Mouse (Mus musculus): Measurements from ENCODE around the gene Cog3. TPM values are rescaled to one million over a fixed set of nuclear protein-coding genes. Genes with fewer than 3 reads are reported as not detected.
A peak's percentile ranks its signal among the peaks of the same experiment; 100 is the strongest.

Cog3 gene
- polyA plus RNA-seq (2014; fragmentation: Nextera tagmentation; extraction: Ambion mirVana) = 23.1 and 23.8 TPM in 2 replicates

DNA sequence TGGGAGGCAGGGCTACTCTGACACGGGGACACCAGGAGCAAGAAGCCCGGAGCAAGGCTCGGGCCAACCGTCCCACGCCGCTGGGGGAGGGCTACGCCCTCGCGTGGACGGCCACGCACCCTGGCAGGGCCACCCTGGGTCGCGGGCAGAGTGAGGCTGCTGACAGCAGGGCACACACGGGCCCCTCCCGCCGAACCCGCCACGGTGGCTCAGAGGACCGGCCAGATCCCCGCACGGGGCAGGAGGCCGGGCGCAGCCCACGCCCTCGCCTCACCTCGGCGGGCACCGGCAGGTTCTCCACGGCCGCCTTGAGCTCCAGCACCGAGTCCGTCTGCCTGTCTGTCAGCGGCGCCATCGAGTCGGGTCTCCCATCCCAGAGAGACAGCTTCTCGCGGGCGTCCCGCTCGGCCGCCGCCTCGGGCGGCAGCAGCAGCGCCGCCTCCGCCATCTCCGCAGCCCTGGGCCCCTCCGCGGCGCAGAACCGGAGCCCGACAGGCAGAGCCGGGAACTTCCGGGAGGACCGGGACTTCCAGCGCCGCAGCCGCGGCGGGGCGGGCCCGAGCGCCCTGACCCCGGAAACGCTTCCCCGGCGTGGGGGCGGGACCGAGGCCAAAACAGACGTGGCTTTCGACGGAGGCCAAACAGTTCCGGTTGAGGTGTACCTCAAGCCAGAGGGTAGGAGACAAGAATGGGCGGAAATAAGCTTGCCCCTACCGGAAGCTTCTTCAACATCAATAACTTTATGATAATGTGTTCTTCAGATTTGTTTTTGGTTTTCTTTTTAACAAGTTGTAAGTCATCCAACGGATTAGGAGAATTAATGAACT is at the start of gene Cog3:
Cog3 (minus strand) TSS at position 527 of the 827 bp plus-strand sequence.
- H3K27me3 ChIP-seq (ENCODE audit: control insufficient read depth, insufficient read depth, low read length) = no peaks in the 10 kb centered on the region
- H3K9me3 ChIP-seq (ENCODE audit: control insufficient read depth, low read length) = no peaks in the 10 kb centered on the region
- H3K4me1 ChIP-seq (replicated peaks; ENCODE audit: control insufficient read depth, insufficient read depth, low read length) = peaks cover 25% of the 10 kb centered on the region
- DNase-seq (ENCODE audit: low spot score) (peak; percentile 94), ATAC-seq (ENCODE audit: low FRiP score) (peak; percentile 97)
- peak within 1 kb of the TSS; percentile 81 for H3K27ac ChIP-seq
- H3K9ac ChIP-seq = peak within 1 kb of the TSS; percentile 95
- under 1% methylated on average over 70 of the region's 78 CpGs for WGBS
- peak within 1 kb of the TSS; percentile 90 for H3K4me2 ChIP-seq (replicated peaks)
- no peaks in the 10 kb centered on the region for H3K36me3 ChIP-seq (replicated peaks; ENCODE audit: control insufficient read depth, insufficient read depth)
- peak within 1 kb of the TSS; percentile 97 for H3K4me3 ChIP-seq (replicated peaks; ENCODE audit: low read length)

DNA sequence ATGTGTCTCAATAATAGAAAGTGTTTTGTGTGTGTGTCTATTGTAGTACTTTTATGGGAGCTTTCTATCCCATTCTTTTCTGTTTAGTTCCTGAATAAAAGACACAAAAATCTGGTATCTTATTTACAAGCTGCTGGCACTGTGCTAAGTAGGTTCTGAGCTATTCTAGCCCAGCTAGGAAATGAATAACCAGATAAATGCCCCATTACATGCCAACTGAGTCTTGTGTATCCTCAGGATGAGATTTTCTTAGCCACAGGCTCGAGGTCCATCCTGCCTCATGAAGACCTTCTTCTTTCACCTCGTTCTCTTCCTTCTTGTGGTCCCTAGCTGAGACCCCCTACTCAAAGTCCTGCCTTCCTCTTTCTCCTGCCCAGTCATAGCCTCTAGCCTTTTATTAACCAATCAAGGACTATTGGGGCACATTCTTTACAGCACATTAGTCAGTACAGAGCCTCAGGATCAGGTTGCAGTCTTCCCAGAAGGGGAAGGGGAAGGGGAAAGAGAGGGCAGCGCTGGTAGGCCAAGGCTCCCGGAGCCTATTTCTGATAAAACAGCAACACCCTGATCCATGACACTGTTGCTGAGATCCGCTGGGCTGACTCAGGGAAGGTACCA is 43.6 kb upstream of the Cog3 start:
- ATAC-seq (ENCODE audit: low FRiP score) = no peak
- no peak overlapping the region for H3K4me3 ChIP-seq (replicated peaks; ENCODE audit: low read length)
- no peak overlapping the region for H3K27ac ChIP-seq
- H3K36me3 ChIP-seq (replicated peaks; ENCODE audit: control insufficient read depth, insufficient read depth) = no peaks in the 10 kb centered on the region
- 60% methylated on average over 5 of the region's 5 CpGs for WGBS
- H3K27me3 ChIP-seq (ENCODE audit: control insufficient read depth, insufficient read depth, low read length) = no peaks in the 10 kb centered on the region
- H3K4me1 ChIP-seq (replicated peaks; ENCODE audit: control insufficient read depth, insufficient read depth, low read length) = no peaks in the 10 kb centered on the region
- no peak for DNase-seq (ENCODE audit: low spot score)
- no peak overlapping the region for H3K4me2 ChIP-seq (replicated peaks)
- no peak overlapping the region for H3K9ac ChIP-seq
- no peaks in the 10 kb centered on the region for H3K9me3 ChIP-seq (ENCODE audit: control insufficient read depth, low read length)

DNA sequence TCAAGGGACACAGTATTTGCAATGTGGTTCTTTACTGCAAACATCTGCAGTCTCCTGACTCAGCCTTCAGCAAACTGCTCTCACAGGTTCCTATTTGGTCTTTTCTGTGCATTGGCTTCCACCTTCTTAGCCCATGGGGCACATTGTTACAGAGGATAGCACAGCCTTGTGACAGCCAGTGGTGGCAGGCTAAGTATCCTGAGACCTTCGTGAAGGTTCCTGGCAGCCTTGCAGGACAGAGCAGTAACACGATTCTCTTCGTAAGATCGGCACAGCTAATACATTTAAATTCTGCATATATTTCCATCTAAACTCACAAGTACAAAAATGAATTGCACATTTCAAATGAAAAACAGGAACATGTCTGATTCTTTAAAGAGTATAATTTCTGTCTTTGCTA is 41.6 kb upstream of the Cog3 start:
- H3K27ac ChIP-seq = no peak overlapping the region
- H3K9me3 ChIP-seq (ENCODE audit: control insufficient read depth, low read length) = no peaks in the 10 kb centered on the region
- no peaks in the 10 kb centered on the region for H3K27me3 ChIP-seq (ENCODE audit: control insufficient read depth, insufficient read depth, low read length)
- no peak overlapping the region for H3K4me3 ChIP-seq (replicated peaks; ENCODE audit: low read length)
- ATAC-seq (ENCODE audit: low FRiP score) (no peak), DNase-seq (ENCODE audit: low spot score) (no peak)
- 89% methylated on average over 4 of the region's 4 CpGs for WGBS
- no peak overlapping the region for H3K4me2 ChIP-seq (replicated peaks)
- H3K36me3 ChIP-seq (replicated peaks; ENCODE audit: control insufficient read depth, insufficient read depth) = no peaks in the 10 kb centered on the region
- H3K4me1 ChIP-seq (replicated peaks; ENCODE audit: control insufficient read depth, insufficient read depth, low read length) = no peaks in the 10 kb centered on the region
- H3K9ac ChIP-seq = no peak overlapping the region

- DNase-seq (ENCODE audit: low spot score) (no peak), ATAC-seq (ENCODE audit: low FRiP score) (no peak)
- H3K36me3 ChIP-seq (replicated peaks; ENCODE audit: control insufficient read depth, insufficient read depth) = no peaks in the 10 kb centered on the region
- no peaks in the 10 kb centered on the region for H3K4me1 ChIP-seq (replicated peaks; ENCODE audit: control insufficient read depth, insufficient read depth, low read length)
- no peaks in the 10 kb centered on the region for H3K9me3 ChIP-seq (ENCODE audit: control insufficient read depth, low read length)
- no peaks in the 10 kb centered on the region for H3K27me3 ChIP-seq (ENCODE audit: control insufficient read depth, insufficient read depth, low read length)
- H3K27ac ChIP-seq = no peak overlapping the region
- 82% methylated on average over 5 of the region's 5 CpGs for WGBS
- H3K9ac ChIP-seq = no peak overlapping the region
- H3K4me3 ChIP-seq (replicated peaks; ENCODE audit: low read length) = no peak overlapping the region
- H3K4me2 ChIP-seq (replicated peaks) = no peak overlapping the region
Measured at GRCm38 (mm10) chr14:75794726-75795125, 40.4 kb upstream of the Cog3 start.

DNA sequence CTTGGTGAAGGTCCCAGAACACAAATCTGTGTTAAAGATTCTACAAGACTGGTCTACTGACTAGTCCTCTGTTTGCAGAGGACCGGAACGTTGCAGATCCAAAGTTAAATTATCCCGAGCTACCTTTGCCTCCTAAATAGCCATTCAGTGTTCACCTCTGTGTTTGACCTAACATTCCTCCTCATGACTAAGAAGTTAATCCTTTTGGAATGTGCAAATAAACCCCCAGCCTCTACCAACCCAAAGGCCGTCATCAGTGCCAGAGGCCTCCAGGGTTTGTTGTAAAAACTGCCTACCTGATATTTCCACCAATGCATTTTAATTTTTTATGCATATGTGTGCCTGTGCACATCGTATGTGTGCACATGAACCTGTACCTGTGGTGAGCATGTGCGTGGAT is 40.0 kb upstream of the Cog3 start:
- Histone ChIP-seq H3K9me3 (ENCODE audit: control insufficient read depth, low read length) (no peaks in the 10 kb centered on the region), H3K9ac (no peak overlapping the region), H3K4me1 (replicated peaks; ENCODE audit: control insufficient read depth, insufficient read depth, low read length) (no peaks in the 10 kb centered on the region), H3K27me3 (ENCODE audit: control insufficient read depth, insufficient read depth, low read length) (no peaks in the 10 kb centered on the region), H3K36me3 (replicated peaks; ENCODE audit: control insufficient read depth, insufficient read depth) (no peaks in the 10 kb centered on the region), H3K4me2 (replicated peaks) (no peak overlapping the region), H3K4me3 (replicated peaks; ENCODE audit: low read length) (no peak overlapping the region), H3K27ac (no peak overlapping the region)
- ATAC-seq (ENCODE audit: low FRiP score) = no peak
- no peak for DNase-seq (ENCODE audit: low spot score)
- WGBS = 90% methylated on average over 6 of the region's 6 CpGs

DNA sequence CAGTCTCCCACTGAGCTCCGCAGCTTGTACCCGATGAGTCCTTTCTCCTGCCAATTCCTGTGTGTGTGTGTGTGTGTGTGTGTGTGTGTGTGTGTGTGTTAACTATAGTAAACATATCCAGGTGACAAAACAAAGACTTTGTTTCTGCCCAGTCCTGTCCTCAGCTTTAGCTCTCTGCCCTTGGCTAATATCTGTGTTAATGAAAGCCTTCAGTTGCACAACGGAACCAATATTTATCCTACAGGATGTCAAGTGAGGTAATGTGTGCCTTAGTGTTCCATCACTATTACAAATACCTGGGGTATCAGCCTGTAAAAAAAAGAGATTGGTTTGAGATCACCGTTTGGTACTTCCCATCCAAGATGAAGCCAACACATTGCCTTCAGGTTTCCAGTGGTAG is 38.8 kb upstream of the Cog3 start:
- Histone ChIP-seq H3K4me2 (replicated peaks) (no peak overlapping the region), H3K27ac (no peak overlapping the region), H3K4me1 (replicated peaks; ENCODE audit: control insufficient read depth, insufficient read depth, low read length) (no peaks in the 10 kb centered on the region), H3K9ac (no peak overlapping the region), H3K4me3 (replicated peaks; ENCODE audit: low read length) (no peak overlapping the region), H3K9me3 (ENCODE audit: control insufficient read depth, low read length) (no peaks in the 10 kb centered on the region), H3K27me3 (ENCODE audit: control insufficient read depth, insufficient read depth, low read length) (peaks cover 6% of the 10 kb centered on the region; the same call in 1 of the 2 replicates), H3K36me3 (replicated peaks; ENCODE audit: control insufficient read depth, insufficient read depth) (no peaks in the 10 kb centered on the region)
- no peak for ATAC-seq (ENCODE audit: low FRiP score)
- 89% methylated on average over 4 of the region's 4 CpGs for WGBS
- no peak for DNase-seq (ENCODE audit: low spot score)

GRCm38 (mm10) chr14:75791372-75791771 is 37.1 kb upstream of the Cog3 start:
- no peak overlapping the region for H3K4me3 ChIP-seq (replicated peaks; ENCODE audit: low read length)
- no peaks in the 10 kb centered on the region for H3K36me3 ChIP-seq (replicated peaks; ENCODE audit: control insufficient read depth, insufficient read depth)
- WGBS = 87% methylated on average over 3 of the region's 3 CpGs
- peaks cover 7% of the 10 kb centered on the region; the same call in 1 of the 2 replicates for H3K27me3 ChIP-seq (ENCODE audit: control insufficient read depth, insufficient read depth, low read length)
- H3K27ac ChIP-seq = no peak overlapping the region
- H3K9me3 ChIP-seq (ENCODE audit: control insufficient read depth, low read length) = no peaks in the 10 kb centered on the region
- DNase-seq (ENCODE audit: low spot score) = no peak
- ATAC-seq (ENCODE audit: low FRiP score) = no peak
- no peak overlapping the region for H3K9ac ChIP-seq
- no peak overlapping the region for H3K4me2 ChIP-seq (replicated peaks)
- H3K4me1 ChIP-seq (replicated peaks; ENCODE audit: control insufficient read depth, insufficient read depth, low read length) = no peaks in the 10 kb centered on the region; the same call in 1 of the 2 replicates

DNA sequence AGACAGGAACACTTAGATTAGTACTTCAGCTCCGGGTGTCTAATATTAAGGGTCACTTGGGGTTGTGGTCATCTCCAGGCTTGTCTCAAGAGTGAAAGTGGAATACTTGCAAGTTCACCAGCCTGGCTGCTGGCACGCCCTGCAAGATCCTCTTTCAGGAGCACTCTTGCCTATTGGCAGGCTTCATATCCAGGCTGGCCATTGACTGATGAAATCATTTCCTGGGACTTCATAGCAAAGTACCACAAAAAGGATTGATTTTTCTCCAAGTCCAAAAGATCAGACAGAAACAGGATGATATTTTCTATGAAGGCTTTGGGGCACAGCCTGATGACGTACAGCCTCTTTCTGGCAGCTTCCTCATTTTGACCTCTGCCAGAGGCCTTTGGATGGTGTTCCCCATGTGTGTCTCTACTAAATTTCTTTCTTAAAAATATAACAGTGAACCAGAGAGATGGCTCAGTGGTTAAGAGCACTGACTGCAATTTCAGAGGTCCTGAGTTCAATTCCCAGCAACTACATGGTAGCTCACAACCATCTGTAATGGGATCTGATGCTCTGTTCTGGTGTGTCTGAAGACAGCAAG is 36.2 kb upstream of the Cog3 start:
- ATAC-seq (ENCODE audit: low FRiP score) = no peak
- 92% methylated on average over 3 of the region's 3 CpGs for WGBS

GRCm38 (mm10) chr14:75789291-75789690 is 35.0 kb upstream of the Cog3 start:
- H3K9ac ChIP-seq = no peak overlapping the region
- WGBS = 92% methylated on average over 6 of the region's 6 CpGs
- DNase-seq (ENCODE audit: low spot score) = no peak
- H3K9me3 ChIP-seq (ENCODE audit: control insufficient read depth, low read length) = no peaks in the 10 kb centered on the region
- ATAC-seq (ENCODE audit: low FRiP score) = no peak
- H3K27ac ChIP-seq = no peak overlapping the region
- no peak overlapping the region for H3K4me2 ChIP-seq (replicated peaks)
- no peaks in the 10 kb centered on the region for H3K36me3 ChIP-seq (replicated peaks; ENCODE audit: control insufficient read depth, insufficient read depth)
- peaks cover 7% of the 10 kb centered on the region for H3K4me1 ChIP-seq (replicated peaks; ENCODE audit: control insufficient read depth, insufficient read depth, low read length)
- no peak overlapping the region for H3K4me3 ChIP-seq (replicated peaks; ENCODE audit: low read length)
- peaks cover 7% of the 10 kb centered on the region; the same call in 1 of the 2 replicates for H3K27me3 ChIP-seq (ENCODE audit: control insufficient read depth, insufficient read depth, low read length)

More for the DNA sequence above, 36.2 kb upstream of the Cog3 start:
- H3K27ac ChIP-seq = no peak overlapping the region
- H3K9ac ChIP-seq = no peak overlapping the region
- peaks cover 7% of the 10 kb centered on the region for H3K4me1 ChIP-seq (replicated peaks; ENCODE audit: control insufficient read depth, insufficient read depth, low read length)
- H3K4me2 ChIP-seq (replicated peaks) = no peak overlapping the region
- no peaks in the 10 kb centered on the region for H3K9me3 ChIP-seq (ENCODE audit: control insufficient read depth, low read length)
- H3K27me3 ChIP-seq (ENCODE audit: control insufficient read depth, insufficient read depth, low read length) = peaks cover 7% of the 10 kb centered on the region; the same call in 1 of the 2 replicates
- no peaks in the 10 kb centered on the region for H3K36me3 ChIP-seq (replicated peaks; ENCODE audit: control insufficient read depth, insufficient read depth)
- no peak for DNase-seq (ENCODE audit: low spot score)
- H3K4me3 ChIP-seq (replicated peaks; ENCODE audit: low read length) = no peak overlapping the region

Measured in hindbrain, embryonic 14.5 days (tissue).